Comparison of ENCODE assay signal across 9 mouse cellular contexts in genomic region chr9:41766533-41766920, GRCm38 (mm10).
DNase-seq lines count a peak whose midpoint lies in the region; ATAC-seq lines count a peak whose summit lies in the region.
"Had no signal": no experiment of that assay in that cellular context is flagged by ENCODE, and none has a peak within 500 bp of the region (broad histone marks: within the 10 kb centered on the region; RNA-seq: fewer than 3 reads in every experiment).

No protein-coding gene starts in this region.

- no peak overlapping the region; the same call in 1 of the 2 replicates for H3K9ac ChIP-seq in embryonic facial prominence, embryonic 13.5 days
- no peak overlapping the region for H3K9ac ChIP-seq in intestine, embryonic 15.5 days
- no peak overlapping the region for H3K9ac ChIP-seq in limb, embryonic 13.5 days

- ATAC-seq in embryonic facial prominence, embryonic 13.5 days (ENCODE audit: insufficient number of reproducible peaks, insufficient read depth, low FRiP score, low TSS enrichment, low read depth): peak; percentile 85
- ATAC-seq in intestine, embryonic 15.5 days: peak; percentile 83
- peak; percentile 95 for ATAC-seq in limb, embryonic 13.5 days (ENCODE audit: low FRiP score, low read depth)

- H3K4me1 ChIP-seq in embryonic facial prominence, embryonic 13.5 days: peaks cover 31% of the 10 kb centered on the region
- no peaks in the 10 kb centered on the region for H3K4me1 ChIP-seq in intestine, embryonic 15.5 days (replicated peaks)
- peaks cover 36% of the 10 kb centered on the region for H3K4me1 ChIP-seq in limb, embryonic 13.5 days

- H3K9me3 ChIP-seq in embryonic facial prominence, embryonic 13.5 days: no peaks in the 10 kb centered on the region
- H3K9me3 ChIP-seq in intestine, embryonic 15.5 days: no peaks in the 10 kb centered on the region
- 0 out of 2 replicates have a peak, but pooled peaks cover 3% of the 10 kb centered on the region for H3K9me3 ChIP-seq in limb, embryonic 13.5 days

- no peak overlapping the region for H3K4me3 ChIP-seq in embryonic facial prominence, embryonic 13.5 days
- no peak overlapping the region for H3K4me3 ChIP-seq in intestine, embryonic 15.5 days (replicated peaks)
- H3K4me3 ChIP-seq in limb, embryonic 13.5 days: no peak overlapping the region
- H3K4me3 ChIP-seq: erythroblast, embryonic 14.5 days had no signal

- H3K27ac ChIP-seq in embryonic facial prominence, embryonic 13.5 days: peak overlapping the region; percentile 89
- H3K27ac ChIP-seq in intestine, embryonic 15.5 days: no peak overlapping the region
- H3K27ac ChIP-seq in limb, embryonic 13.5 days: peak overlapping the region; percentile 94

- peak; percentile 61 for DNase-seq in layer of hippocampus, adult 11-12 months (ENCODE audit: low spot score)
- no peak for DNase-seq in layer of hippocampus, adult 9-10 months (ENCODE audit: low spot score)
- peak; percentile 99 for DNase-seq in heart, adult 11 months
- peak; percentile 8 for DNase-seq in ovary, adult 18-20 months (ENCODE audit: low spot score)
- no peak for DNase-seq in yolk sac, embryonic 10.5 days (ENCODE audit: low spot score)

- no peaks in the 10 kb centered on the region for H3K36me3 ChIP-seq in embryonic facial prominence, embryonic 13.5 days
- H3K36me3 ChIP-seq in intestine, embryonic 15.5 days: no peaks in the 10 kb centered on the region
- no peaks in the 10 kb centered on the region for H3K36me3 ChIP-seq in limb, embryonic 13.5 days

- WGBS in embryonic facial prominence, embryonic 13.5 days: 6% methylated on average over 4 of the region's 4 CpGs
- 16% methylated on average over 4 of the region's 4 CpGs for WGBS in intestine, embryonic 15.5 days
- 7% methylated on average over 4 of the region's 4 CpGs for WGBS in limb, embryonic 13.5 days

- 0 out of 2 replicates have a peak overlapping the region, but pooled peaks have one; percentile 7 for H3K4me2 ChIP-seq in embryonic facial prominence, embryonic 13.5 days
- no peak overlapping the region for H3K4me2 ChIP-seq in intestine, embryonic 15.5 days (replicated peaks)
- H3K4me2 ChIP-seq in limb, embryonic 13.5 days (replicated peaks): peak overlapping the region; percentile 21; the same call in 1 of the 2 replicates

- H3K27me3 ChIP-seq in embryonic facial prominence, embryonic 13.5 days: no peaks in the 10 kb centered on the region
- H3K27me3 ChIP-seq in intestine, embryonic 15.5 days (replicated peaks): no peaks in the 10 kb centered on the region
- no peaks in the 10 kb centered on the region for H3K27me3 ChIP-seq in limb, embryonic 13.5 days

Comparison
In these comparisons a context has a peak if more than half of its experiments do, and no peak if none do; other contexts are left out.
1. DNase-seq: peak in layer of hippocampus, adult 11-12 months (single experiment), heart, adult 11 months (single experiment) and ovary, adult 18-20 months (single experiment); none in layer of hippocampus, adult 9-10 months (single experiment) and yolk sac, embryonic 10.5 days (single experiment).
2. Peak in every context shown above with its lines, with median percentiles within 50 percentile points of each other: ATAC-seq.